Mouse (Mus musculus) neural tube, embryonic 15.5 days (tissue): ENCODE results near the gene Matn4. TPM values are rescaled to one million over a fixed set of nuclear protein-coding genes. Genes with fewer than 3 reads are reported as not detected.

Source experiments
- ATAC-seq: fragments of 200-750 bp; cut with Nextera tagmentation; 2 replicates; pipeline ENCODE4 v1.8.0; 2017; ENCODE audit warnings: mild to moderate bottlenecking, moderate TSS enrichment, moderate library complexity; ENCODE audit not compliant: low FRiP score
- H3K27ac ChIP-seq: fragments of 300-500 bp; sonication (generic); replicated peaks from 2 replicates; pipeline ENCODE4 v1.5.1; 2015; ENCODE audit warnings: mild to moderate bottlenecking, inconsistent platforms
- H3K27me3 ChIP-seq: fragments of 300-500 bp; sonication (generic); replicated peaks from 2 replicates; pipeline ENCODE4 v1.6.1; 2015; ENCODE audit warnings: inconsistent platforms
- H3K36me3 ChIP-seq: fragments of 300-500 bp; sonication (generic); 2 replicates; pipeline ENCODE4 v1.6.1; 2015; ENCODE audit warnings: inconsistent platforms
- H3K4me1 ChIP-seq: fragments of 300-500 bp; sonication (generic); 2 replicates; pipeline ENCODE4 v1.6.1; 2015; ENCODE audit warnings: inconsistent platforms
- H3K4me2 ChIP-seq: fragments of 300-500 bp; sonication (generic); 2 replicates; pipeline ENCODE4 v1.6.1; 2015; ENCODE audit warnings: inconsistent platforms, mild to moderate bottlenecking, moderate library complexity
- H3K4me3 ChIP-seq: fragments of 300-500 bp; sonication (generic); replicated peaks from 2 replicates; pipeline ENCODE4 v1.5.1; 2015; ENCODE audit warnings: mild to moderate bottlenecking, inconsistent platforms
- H3K9ac ChIP-seq: fragments of 300-500 bp; sonication (generic); replicated peaks from 2 replicates; pipeline ENCODE4 v1.6.1; 2015; ENCODE audit warnings: mild to moderate bottlenecking, inconsistent platforms
- H3K9me3 ChIP-seq: fragments of 300-500 bp; sonication (generic); replicated peaks from 2 replicates; pipeline ENCODE4 v1.6.1; 2016; ENCODE audit warnings: inconsistent platforms
- WGBS: fragments of 180-500 bp; shearing (Covaris S2); methylation state at CpG from one replicate; pipeline ENCODE4 v1.1.7; 2015; ENCODE audit warnings: mixed read lengths; 5-methylcytosine and 5-hydroxymethylcytosine counted together
- polyA plus RNA-seq: library from polyadenylated mRNA; unstranded; fragments of >200 nt; fragmentation: Nextera tagmentation; extraction: Ambion mirVana; gene quantifications from 2 replicates; pipeline ENCODE4 v1.2.1, GENCODE M21; 2015

Gene Matn4
- polyA plus RNA-seq, result 8.5 and 11.1 TPM in 2 replicates

DNA sequence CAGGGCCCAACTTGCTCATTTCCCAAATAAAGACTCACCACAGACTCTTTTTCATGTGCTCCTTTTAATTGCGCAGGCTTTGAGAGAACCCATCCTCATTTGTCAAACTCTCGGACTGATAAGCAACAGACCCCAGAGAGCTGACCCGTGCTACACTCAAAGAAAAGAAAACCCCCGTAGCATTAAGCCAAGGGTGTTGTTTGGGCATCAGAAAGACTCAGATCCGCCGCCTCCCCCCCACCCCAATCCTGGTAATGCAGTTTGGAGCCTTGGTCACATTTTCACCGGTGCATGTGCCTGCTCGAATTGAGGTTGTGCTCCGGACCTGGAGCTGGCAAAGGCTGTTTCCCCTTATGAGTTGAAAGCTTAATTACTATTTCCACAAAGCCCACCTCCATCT, at the start of gene Matn4:
TSS of gene Matn4 (minus strand) at position 101 of the 400 bp plus-strand sequence.
- ATAC-seq, result no peak
- Histone ChIP-seq H3K4me3 (peak within 1 kb of the TSS; percentile 35), H3K4me2 (peak within 1 kb of the TSS; percentile 61), H3K4me1 (peaks cover 33% of the 10 kb centered on the region), H3K36me3 (no peaks in the 10 kb centered on the region), H3K27me3 (peaks cover 98% of the 10 kb centered on the region), H3K9me3 (no peaks in the 10 kb centered on the region), H3K27ac (no peak within 1 kb of the TSS), H3K9ac (peak within 1 kb of the TSS; percentile 2)
- 10% methylated on average over 9 of the region's 9 CpGs for WGBS

DNA sequence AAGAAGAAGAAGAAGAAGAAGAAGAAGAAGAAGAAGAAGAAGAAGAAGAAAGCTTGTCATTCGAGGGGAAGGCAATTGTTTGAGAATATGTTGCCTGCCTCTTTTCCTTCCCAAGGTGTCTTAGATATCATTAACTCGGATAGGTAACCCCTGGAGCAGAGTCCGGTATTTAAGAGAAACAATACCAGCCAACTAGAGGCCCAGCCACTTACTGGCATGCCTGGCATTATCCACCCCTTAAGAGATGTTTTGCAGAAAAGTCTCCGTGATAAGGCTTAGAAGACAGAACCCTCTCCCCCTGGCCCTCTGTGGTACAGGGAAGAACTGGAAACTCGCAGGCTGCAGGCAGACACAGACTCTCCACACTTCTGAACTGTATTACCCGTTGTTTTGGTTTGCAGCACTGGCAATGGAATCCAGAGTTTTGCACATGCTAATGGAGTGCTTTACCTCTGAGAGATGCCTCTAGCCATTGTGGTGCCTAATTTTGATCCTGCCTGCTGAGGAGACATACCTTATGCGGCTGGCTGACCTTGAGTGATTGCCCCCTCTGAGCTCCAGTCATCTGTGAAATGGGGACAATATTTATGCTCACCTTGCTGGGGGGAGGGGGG, 49.0 kb upstream of the Matn4 start:
- peaks cover 7% of the 10 kb centered on the region for H3K4me1 ChIP-seq
- H3K9ac ChIP-seq, result no peak overlapping the region
- 77% methylated on average over 7 of the region's 7 CpGs for WGBS
- no peak for ATAC-seq
- H3K27ac ChIP-seq, result no peak overlapping the region
- H3K4me3 ChIP-seq, result no peak overlapping the region
- no peaks in the 10 kb centered on the region for H3K27me3 ChIP-seq
- no peaks in the 10 kb centered on the region for H3K9me3 ChIP-seq
- no peak overlapping the region for H3K4me2 ChIP-seq
- H3K36me3 ChIP-seq, result no peaks in the 10 kb centered on the region

DNA sequence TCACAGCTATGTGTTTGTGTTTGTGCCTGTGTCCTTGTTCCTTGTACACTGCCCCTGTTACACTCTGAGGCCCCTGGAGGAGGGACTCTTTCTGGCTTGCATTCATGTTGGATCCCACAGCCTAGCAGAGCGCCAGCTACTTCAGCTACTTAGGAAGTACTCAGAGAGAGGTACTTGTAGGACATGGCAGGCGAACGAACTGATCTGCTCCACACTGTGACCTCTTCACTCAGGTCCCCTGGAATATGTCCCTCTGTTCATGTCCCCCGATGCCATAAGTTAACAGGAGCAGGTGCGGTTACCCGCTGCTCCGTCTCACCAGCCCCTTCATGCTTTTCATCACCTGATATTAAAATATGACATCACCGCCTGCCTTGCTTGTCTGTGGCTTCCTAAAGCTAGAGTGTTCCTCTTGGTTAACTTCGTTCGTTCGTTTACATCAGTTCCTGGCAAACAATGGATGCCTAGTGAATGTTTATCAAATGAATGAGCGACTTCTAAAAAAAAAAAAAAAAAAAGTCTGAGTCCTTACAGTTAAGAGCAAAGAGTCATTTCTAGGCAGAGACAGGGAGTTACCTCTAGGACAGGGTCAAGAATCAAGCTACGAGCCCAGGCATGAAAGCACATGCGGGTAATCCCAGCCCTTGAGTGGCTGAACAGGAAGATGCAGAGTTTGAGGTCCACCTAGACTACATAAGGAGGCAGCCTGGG, 48.2 kb upstream of the Matn4 start:
- Histone ChIP-seq H3K36me3 (no peaks in the 10 kb centered on the region), H3K4me3 (no peak overlapping the region), H3K4me2 (no peak overlapping the region), H3K9me3 (no peaks in the 10 kb centered on the region), H3K9ac (no peak overlapping the region), H3K4me1 (peaks cover 7% of the 10 kb centered on the region), H3K27ac (no peak overlapping the region), H3K27me3 (no peaks in the 10 kb centered on the region)
- no peak for ATAC-seq
- WGBS, result 86% methylated on average over 14 of the region's 14 CpGs

DNA sequence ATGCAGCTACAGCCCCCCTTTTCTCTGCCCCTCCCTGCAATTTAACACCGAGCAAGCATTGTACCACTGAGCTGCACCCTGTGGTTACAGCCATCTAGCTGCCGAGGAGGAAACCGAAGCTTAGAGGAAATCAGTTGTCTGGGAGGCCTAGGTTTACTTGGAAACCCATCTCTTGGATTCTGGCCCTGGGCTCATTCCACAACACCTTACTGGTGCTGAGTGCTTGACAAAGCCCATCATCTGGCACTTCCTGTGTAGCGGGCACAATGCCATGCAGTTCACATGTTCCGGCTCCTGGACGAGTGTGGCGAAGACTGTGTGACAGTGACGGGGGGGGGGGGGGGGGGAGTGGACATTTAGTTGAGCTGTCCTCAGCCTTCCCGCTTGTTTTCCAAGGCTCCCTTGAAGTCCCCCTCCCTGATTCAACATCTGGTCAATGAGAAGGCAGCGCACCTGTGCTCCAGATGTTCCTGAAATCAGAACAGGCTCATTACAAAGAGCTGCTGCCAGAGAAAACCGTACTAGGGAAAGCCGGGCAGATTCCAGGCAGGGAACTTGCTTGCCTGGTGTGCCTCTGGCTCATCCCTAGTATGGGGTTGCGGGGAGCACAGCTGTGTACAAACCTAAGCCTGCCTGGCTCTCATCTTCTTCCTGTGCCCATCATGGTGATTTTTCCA, 47.2 kb upstream of the Matn4 start:
- no peak for ATAC-seq
- peaks cover 7% of the 10 kb centered on the region for H3K4me1 ChIP-seq
- H3K36me3 ChIP-seq, result no peaks in the 10 kb centered on the region
- no peak overlapping the region for H3K9ac ChIP-seq
- no peak overlapping the region for H3K4me3 ChIP-seq
- no peak overlapping the region for H3K27ac ChIP-seq
- no peaks in the 10 kb centered on the region for H3K9me3 ChIP-seq
- WGBS, result 50% methylated on average over 12 of the region's 13 CpGs
- no peaks in the 10 kb centered on the region for H3K27me3 ChIP-seq
- H3K4me2 ChIP-seq, result no peak overlapping the region

DNA sequence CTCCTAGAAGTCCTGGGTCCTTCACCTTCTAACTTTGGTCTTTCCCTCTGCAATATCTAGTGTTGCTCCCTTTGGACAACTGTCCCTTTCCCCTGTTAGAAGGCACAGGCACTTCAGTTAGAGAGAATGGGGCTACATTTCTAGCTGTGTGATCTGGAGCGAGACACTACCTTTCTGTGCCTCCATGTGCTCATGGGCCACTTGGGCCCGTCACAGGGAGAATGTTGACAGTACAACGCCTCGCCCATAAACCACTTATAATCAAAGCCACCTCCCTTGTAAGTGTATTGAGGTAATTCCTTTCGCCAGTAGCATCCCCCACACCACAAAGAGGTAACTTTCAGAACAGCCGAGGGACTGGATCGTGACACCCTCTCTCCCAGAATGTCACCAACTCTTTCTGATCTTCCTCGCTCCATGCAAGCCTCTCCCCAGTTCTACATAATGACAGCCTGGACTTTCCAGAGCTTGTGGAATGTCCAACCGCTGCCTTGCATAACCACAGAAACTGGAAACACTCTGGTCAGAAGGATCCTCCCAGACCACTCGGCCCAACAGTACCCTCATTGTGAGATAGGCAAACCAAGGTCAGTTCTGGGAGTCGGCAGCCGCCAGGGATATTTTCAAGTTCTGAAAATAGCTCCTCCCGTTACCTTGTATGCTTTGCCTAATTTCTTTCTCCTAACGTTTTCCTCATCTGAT, 44.5 kb upstream of the Matn4 start:
- no peaks in the 10 kb centered on the region for H3K27me3 ChIP-seq
- H3K4me3 ChIP-seq, result no peak overlapping the region
- H3K27ac ChIP-seq, result no peak overlapping the region
- H3K9me3 ChIP-seq, result no peaks in the 10 kb centered on the region
- H3K9ac ChIP-seq, result no peak overlapping the region
- ATAC-seq, result no peak
- H3K4me2 ChIP-seq, result no peak overlapping the region
- H3K4me1 ChIP-seq, result no peaks in the 10 kb centered on the region
- WGBS, result 86% methylated on average over 14 of the region's 14 CpGs
- no peaks in the 10 kb centered on the region for H3K36me3 ChIP-seq

DNA sequence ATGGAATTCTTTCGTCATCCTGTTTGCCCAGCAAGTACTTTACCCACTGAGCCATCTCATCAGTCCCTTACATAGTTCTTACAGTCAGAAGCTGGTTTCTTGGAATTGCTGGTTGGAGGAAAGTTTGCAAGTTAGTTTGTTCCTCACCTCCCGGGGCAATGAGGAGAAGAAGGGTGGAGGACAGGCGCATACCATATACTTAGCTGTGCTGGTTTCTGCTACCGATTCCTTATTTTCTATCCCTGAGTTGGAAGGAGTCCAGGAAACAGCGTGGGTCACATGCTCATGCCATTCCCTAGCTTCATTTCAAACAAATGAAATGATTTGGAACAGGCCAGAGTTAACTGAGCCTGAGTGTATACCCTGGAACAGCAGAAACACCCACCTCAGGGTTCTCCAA, 44.0 kb upstream of the Matn4 start:
- Histone ChIP-seq H3K4me1 (no peaks in the 10 kb centered on the region), H3K27ac (no peak overlapping the region), H3K9ac (no peak overlapping the region), H3K9me3 (no peaks in the 10 kb centered on the region), H3K4me3 (no peak overlapping the region), H3K36me3 (no peaks in the 10 kb centered on the region), H3K27me3 (0 out of 2 replicates have a peak, but pooled peaks cover 2% of the 10 kb centered on the region), H3K4me2 (no peak overlapping the region)
- ATAC-seq, result no peak
- 77% methylated on average over 5 of the region's 5 CpGs for WGBS

DNA sequence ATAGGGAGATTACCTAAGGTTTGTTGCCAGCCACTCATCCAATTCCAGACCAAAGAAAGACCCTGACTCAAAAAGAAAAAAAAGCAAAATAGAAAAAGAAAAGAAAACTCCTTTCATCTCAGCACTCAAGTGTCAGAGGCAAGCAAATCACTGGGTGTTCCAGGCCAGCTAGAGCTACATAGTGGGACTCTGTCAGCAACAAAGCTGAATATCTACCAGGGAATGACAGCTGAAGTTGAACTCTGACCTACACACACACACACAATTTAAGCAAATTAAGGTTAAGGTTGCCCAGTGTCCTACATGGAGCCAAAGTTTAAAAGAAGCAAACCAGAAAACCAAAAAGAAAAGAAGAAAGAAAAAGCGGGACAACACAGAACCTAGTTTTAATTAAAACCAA, 43.2 kb upstream of the Matn4 start:
- Histone ChIP-seq H3K9ac (no peak overlapping the region), H3K27ac (no peak overlapping the region), H3K36me3 (no peaks in the 10 kb centered on the region), H3K4me3 (no peak overlapping the region), H3K4me1 (peaks cover 5% of the 10 kb centered on the region), H3K9me3 (no peaks in the 10 kb centered on the region), H3K27me3 (0 out of 2 replicates have a peak, but pooled peaks cover 2% of the 10 kb centered on the region), H3K4me2 (no peak overlapping the region)
- 89% methylated on average over 1 of the region's 1 CpGs for WGBS
- ATAC-seq, result no peak

DNA sequence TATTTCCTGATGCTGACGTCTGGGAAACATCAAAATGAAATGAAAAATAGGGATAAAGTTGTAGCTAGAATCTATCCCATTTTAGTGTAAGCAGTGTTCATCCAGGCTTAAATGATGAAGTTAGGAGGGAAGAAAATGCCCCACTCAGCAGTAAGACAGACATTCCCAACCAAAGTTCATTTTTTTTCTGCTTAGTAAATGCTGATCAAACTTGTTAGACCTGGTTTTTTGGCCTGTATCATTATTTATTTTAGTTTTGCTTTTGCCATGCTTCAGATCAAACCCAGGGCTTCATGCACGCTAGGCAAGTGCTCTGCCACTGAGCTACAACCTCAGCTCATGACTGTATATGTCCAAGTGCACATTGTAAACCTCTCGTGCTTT, 41.1 kb upstream of the Matn4 start:
- no peak for ATAC-seq
- H3K9me3 ChIP-seq, result no peaks in the 10 kb centered on the region
- H3K27ac ChIP-seq, result no peak overlapping the region
- no peak overlapping the region for H3K4me3 ChIP-seq
- peaks cover 18% of the 10 kb centered on the region for H3K27me3 ChIP-seq
- H3K36me3 ChIP-seq, result no peaks in the 10 kb centered on the region
- WGBS, result 78% methylated on average over 3 of the region's 3 CpGs
- H3K4me2 ChIP-seq, result no peak overlapping the region
- no peak overlapping the region for H3K9ac ChIP-seq
- peaks cover 25% of the 10 kb centered on the region for H3K4me1 ChIP-seq

DNA sequence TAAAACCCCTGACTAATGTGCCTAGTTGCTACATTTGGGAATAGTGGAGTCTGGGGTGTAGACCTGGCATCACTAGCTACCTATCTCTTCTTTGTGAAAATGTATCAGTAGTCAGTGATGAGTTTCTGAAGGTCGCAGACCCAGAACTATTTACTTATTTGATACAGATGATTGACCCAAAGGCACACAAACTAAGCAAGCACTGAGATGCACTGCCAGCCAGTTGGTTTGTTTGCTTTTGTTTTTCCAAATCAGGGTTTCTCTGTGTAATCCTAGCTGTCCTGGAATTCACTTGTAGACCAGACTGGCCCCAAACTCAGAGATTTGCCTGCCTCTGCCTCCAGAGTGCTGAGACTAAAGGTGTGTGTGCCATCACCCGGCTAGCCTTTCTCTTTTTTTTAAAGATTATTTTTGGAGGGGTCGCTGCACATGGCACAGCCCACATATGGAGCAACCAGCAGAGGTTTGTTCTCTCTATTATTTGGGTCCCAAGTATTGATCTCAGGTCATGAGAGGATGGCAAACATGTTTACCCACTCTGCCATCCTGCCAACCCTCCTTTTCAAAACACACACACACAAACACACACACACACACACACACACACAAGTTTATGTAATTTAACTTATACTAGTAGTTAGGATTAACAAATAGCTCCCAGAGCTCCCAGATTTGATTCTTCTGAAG, 40.6 kb upstream of the Matn4 start:
- H3K36me3 ChIP-seq, result no peaks in the 10 kb centered on the region
- H3K27me3 ChIP-seq, result peaks cover 21% of the 10 kb centered on the region
- H3K4me1 ChIP-seq, result peaks cover 26% of the 10 kb centered on the region
- H3K4me3 ChIP-seq, result no peak overlapping the region
- H3K9ac ChIP-seq, result no peak overlapping the region
- H3K9me3 ChIP-seq, result no peaks in the 10 kb centered on the region
- 91% methylated on average over 3 of the region's 3 CpGs for WGBS
- H3K27ac ChIP-seq, result no peak overlapping the region
- ATAC-seq, result no peak
- no peak overlapping the region for H3K4me2 ChIP-seq

DNA sequence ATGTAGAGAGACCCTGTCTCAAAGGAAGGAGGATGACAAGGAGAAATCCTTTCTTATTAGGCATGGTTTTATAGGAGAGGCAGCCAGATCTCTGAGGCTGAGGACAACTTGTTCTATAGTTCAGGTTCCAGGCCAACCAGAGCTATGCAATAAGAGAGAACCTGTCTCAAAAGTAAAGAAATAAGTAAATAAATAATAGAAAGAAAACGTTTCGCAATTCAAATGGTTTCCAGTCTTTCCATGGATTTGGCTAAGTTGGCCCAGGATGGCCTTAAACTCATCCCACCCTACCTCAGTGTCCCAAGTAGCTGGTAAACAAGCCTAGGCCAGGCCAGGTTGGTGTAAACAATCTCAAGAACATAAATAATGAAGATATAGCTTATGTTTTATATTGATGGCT, 39.7 kb upstream of the Matn4 start:
- Histone ChIP-seq H3K27me3 (peaks cover 21% of the 10 kb centered on the region), H3K4me2 (no peak overlapping the region), H3K4me1 (peaks cover 26% of the 10 kb centered on the region), H3K36me3 (no peaks in the 10 kb centered on the region), H3K4me3 (no peak overlapping the region), H3K27ac (no peak overlapping the region), H3K9ac (no peak overlapping the region), H3K9me3 (no peaks in the 10 kb centered on the region)
- ATAC-seq, result no peak
- 82% methylated on average over 2 of the region's 2 CpGs for WGBS

DNA sequence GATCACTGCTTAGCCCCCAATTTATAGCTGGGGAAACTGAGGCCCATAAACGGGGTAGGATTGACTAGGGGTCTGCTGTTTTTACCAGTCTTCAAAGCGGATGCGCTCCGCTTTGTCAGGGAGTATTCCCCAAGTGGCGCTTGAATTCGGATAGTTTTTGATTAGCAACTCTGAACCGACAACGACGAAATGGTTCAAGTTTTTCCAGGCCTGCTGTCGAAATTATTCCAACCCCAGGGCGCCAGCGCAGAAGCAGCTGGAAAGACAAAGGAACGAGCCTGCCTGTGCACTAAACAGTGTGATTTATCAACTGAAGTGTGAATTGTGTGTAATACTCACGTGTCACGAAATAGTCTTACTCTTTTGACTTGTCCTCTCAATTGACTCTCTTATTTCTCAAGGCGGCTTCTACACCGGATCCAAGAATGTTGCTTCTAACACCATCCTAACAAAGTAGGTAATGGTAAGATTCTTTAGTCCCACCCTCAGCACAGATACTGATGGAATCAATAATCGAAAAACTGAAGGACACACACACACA, 38.6 kb upstream of the Matn4 start, which contains the start of gene Sdc4:
TSS of gene Sdc4 (minus strand) at position 428 of the 541 bp plus-strand sequence.
- 7% methylated on average over 18 of the region's 18 CpGs for WGBS
- H3K9ac ChIP-seq, result peak within 1 kb of the TSS; percentile 61
- peak within 1 kb of the TSS; percentile 53 for H3K4me3 ChIP-seq
- H3K4me1 ChIP-seq, result peaks cover 26% of the 10 kb centered on the region
- no peaks in the 10 kb centered on the region for H3K36me3 ChIP-seq
- H3K9me3 ChIP-seq, result no peaks in the 10 kb centered on the region
- peaks cover 21% of the 10 kb centered on the region for H3K27me3 ChIP-seq
- ATAC-seq, result 0 out of 2 replicates have a peak, but pooled peaks have one; percentile 17
- peak within 1 kb of the TSS; percentile 98 for H3K4me2 ChIP-seq
- H3K27ac ChIP-seq, result peak within 1 kb of the TSS; percentile 60; the same call in 1 of the 2 replicates
